Mouse (Mus musculus): ENCODE results near the gene Plcxd1.
"Not testable (repeated sequence)": the region's sequence is repeated elsewhere in the genome, so short reads cannot be mapped to it uniquely, and the experiment has no call there.

The Plcxd1 gene

GRCm38 (mm10) chr5:110106901-110107564, 7.3 kb downstream of the Plcxd1 start:
- peak in 1 of 2 experiments; percentile 41 for DNase-seq (ENCODE audit: low spot score in 2 of 2)

- peak; percentile 93 to 95 for DNase-seq (ENCODE audit: low spot score in 2 of 2)
These were observed 8.0 kb downstream of the Plcxd1 start, which contains the start of gene Gtpbp6 for GRCm38 (mm10) chr5:110107581-110108304. Gtpbp6 (minus strand) TSS chr5:110108197.

- DNase-seq (ENCODE audit: low spot score in 2 of 2) = no peak
These were observed 8.5 kb downstream of the Plcxd1 start for GRCm38 (mm10) chr5:110108305-110108628.

GRCm38 (mm10) chr5:110109991-110110441, 10.2 kb downstream of the Plcxd1 start, which contains the start of gene Zfp605:
Zfp605 (plus strand) TSS chr5:110110092.
- DNase-seq (ENCODE audit: low spot score in 2 of 2) = peak; percentile 93 to 95

- not testable (repeated sequence) for DNase-seq (ENCODE audit: low spot score in 2 of 2)
These were observed 22.6 kb downstream of the Plcxd1 start for GRCm38 (mm10) chr5:110122380-110122779.

- DNase-seq (ENCODE audit: low spot score in 2 of 2) = peak; percentile 97 to 100
These were observed 35.7 kb downstream of the Plcxd1 start, which contains the start of gene Chfr for GRCm38 (mm10) chr5:110135293-110136086. Chfr (plus strand) TSS chr5:110135842.

- no peak for DNase-seq (ENCODE audit: low spot score in 2 of 2)
These were observed 36.3 kb downstream of the Plcxd1 start for GRCm38 (mm10) chr5:110136087-110136464.

GRCm38 (mm10) chr5:110137816-110138215, 38.0 kb downstream of the Plcxd1 start:
- DNase-seq (ENCODE audit: low spot score in 2 of 2) = no peak

GRCm38 (mm10) chr5:110139325-110139724, 39.6 kb downstream of the Plcxd1 start:
- DNase-seq (ENCODE audit: low spot score in 2 of 2) = no peak

- DNase-seq (ENCODE audit: low spot score in 2 of 2) = no peak
These were observed 40.7 kb downstream of the Plcxd1 start for GRCm38 (mm10) chr5:110140424-110140823.

GRCm38 (mm10) chr5:110142309-110142708, 42.5 kb downstream of the Plcxd1 start:
- DNase-seq (ENCODE audit: low spot score in 2 of 2) = no peak

- no peak for DNase-seq (ENCODE audit: low spot score in 2 of 2)
These were observed 43.2 kb downstream of the Plcxd1 start for GRCm38 (mm10) chr5:110143007-110143406.

All from left cerebral cortex, adult 9 months (tissue).